Mouse (Mus musculus) lung, postnatal 0 days (tissue): ENCODE measurements around the gene Crxos. TPM values are rescaled to one million over a fixed set of nuclear protein-coding genes. Genes with fewer than 3 reads are reported as not detected.

Source experiments
- ATAC-seq: fragments of 200-750 bp; cut with Nextera tagmentation; 2 replicates; pipeline ENCODE4 v1.8.0; 2017; ENCODE audit warnings: moderate library complexity
- DNase-seq: peaks from one replicate; pipeline ENCODE4 v3.0.0-alpha.2; 2016; ENCODE audit warnings: low spot score
- H3K27ac ChIP-seq: fragments of 300-500 bp; sonication (generic); 2 replicates; pipeline ENCODE4 v1.5.1; 2014; ENCODE audit warnings: antibody characterized with exemption, mild to moderate bottlenecking, low read length, mixed read lengths
- H3K27me3 ChIP-seq: fragments of 300-500 bp; sonication (generic); replicated peaks from 2 replicates; pipeline ENCODE4 v1.6.1; 2014; ENCODE audit warnings: low read length, mixed read lengths; ENCODE audit not compliant: insufficient read depth
- H3K36me3 ChIP-seq: fragments of 300-500 bp; sonication (generic); 2 replicates; pipeline ENCODE4 v1.6.1; 2014; ENCODE audit warnings: low read length, mixed read lengths; ENCODE audit not compliant: insufficient read depth
- H3K4me1 ChIP-seq: fragments of 300-500 bp; sonication (generic); 2 replicates; pipeline ENCODE4 v1.6.1; 2014; ENCODE audit warnings: antibody characterized with exemption, low read depth, low read length, mixed read lengths; ENCODE audit not compliant: insufficient read depth
- H3K4me2 ChIP-seq: fragments of 300-500 bp; sonication (generic); replicated peaks from 2 replicates; pipeline ENCODE4 v1.6.1; 2014; ENCODE audit warnings: low read depth, mild to moderate bottlenecking, low read length, moderate library complexity, mixed read lengths
- H3K4me3 ChIP-seq: fragments of 300-500 bp; sonication (generic); 2 replicates; pipeline ENCODE4 v1.5.1; 2014; ENCODE audit warnings: low read depth, low read length
- H3K9ac ChIP-seq: fragments of 300-500 bp; sonication (generic); replicated peaks from 2 replicates; pipeline ENCODE4 v1.6.1; 2014; ENCODE audit warnings: low read depth, mild to moderate bottlenecking
- H3K9me3 ChIP-seq: fragments of 300-500 bp; sonication (generic); 2 replicates; pipeline ENCODE4 v1.6.1; 2016; ENCODE audit warnings: low read length, mixed read lengths
- CTCF ChIP-seq: IDR thresholded peaks from 2 replicates; pipeline ENCODE4 v1.5.1; 2016; ENCODE audit warnings: antibody characterized with exemption, mild to moderate bottlenecking
- EP300 ChIP-seq: IDR thresholded peaks from 2 replicates; pipeline ENCODE4 v1.6.1; 2016; ENCODE audit warnings: antibody characterized with exemption, mild to moderate bottlenecking, control low read depth
- WGBS: fragments of 180-500 bp; shearing (Covaris S2); extraction: QIAGEN DNeasy Blood & Tissue Kit; methylation state at CpG from one replicate; pipeline ENCODE4 v1.1.7; 2014; 5-methylcytosine and 5-hydroxymethylcytosine counted together
- polyA plus RNA-seq: library from polyadenylated mRNA; unstranded; fragments of >200 nt; fragmentation: Nextera tagmentation; extraction: Ambion mirVana; gene quantifications from 2 replicates; pipeline ENCODE4 v1.2.1, GENCODE M21; 2015

The Crxos gene
- polyA plus RNA-seq, 1 experiment from 2014 or later: not detected

- Histone ChIP-seq H3K27ac (no peak overlapping the region), H3K4me1 (no peaks in the 10 kb centered on the region), H3K27me3 (no peaks in the 10 kb centered on the region), H3K9me3 (no peaks in the 10 kb centered on the region), H3K36me3 (no peaks in the 10 kb centered on the region), H3K4me3 (no peak overlapping the region), H3K4me2 (no peak overlapping the region), H3K9ac (no peak overlapping the region)
- 80% methylated on average over 2 of the region's 2 CpGs for WGBS
- DNase-seq (no peak), ATAC-seq (no peak)
- TF ChIP-seq CTCF (no peak), EP300 (no peak)
Measured at GRCm38 (mm10) chr7:15884127-15884526, 1.7 kb downstream of the Crxos start.

GRCm38 (mm10) chr7:15894251-15894650 is 11.8 kb downstream of the Crxos start:
- no peak for DNase-seq
- H3K27me3 ChIP-seq: no peaks in the 10 kb centered on the region
- 68% methylated on average over 1 of the region's 1 CpGs for WGBS

GRCm38 (mm10) chr7:15901366-15902048 is 19.1 kb downstream of the Crxos start:
- 79% methylated on average over 9 of the region's 9 CpGs for WGBS
- no peaks in the 10 kb centered on the region for H3K36me3 ChIP-seq
- no peaks in the 10 kb centered on the region for H3K4me1 ChIP-seq
- no peaks in the 10 kb centered on the region for H3K9me3 ChIP-seq
- ATAC-seq (no peak), DNase-seq (no peak)
- TF ChIP-seq EP300 (no peak), CTCF (no peak)
- H3K27ac ChIP-seq: no peak overlapping the region
- H3K9ac ChIP-seq: no peak overlapping the region
- no peak overlapping the region for H3K4me2 ChIP-seq
- H3K4me3 ChIP-seq: no peak overlapping the region
- no peaks in the 10 kb centered on the region for H3K27me3 ChIP-seq

More at GRCm38 (mm10) chr7:15894251-15894650, 11.8 kb downstream of the Crxos start:
- Histone ChIP-seq H3K9me3 (no peaks in the 10 kb centered on the region), H3K9ac (no peak overlapping the region), H3K4me2 (no peak overlapping the region), H3K27ac (no peak overlapping the region), H3K4me3 (no peak overlapping the region), H3K4me1 (no peaks in the 10 kb centered on the region), H3K36me3 (no peaks in the 10 kb centered on the region)
- no peak for TF ChIP-seq CTCF
- no peak for ATAC-seq

GRCm38 (mm10) chr7:15905861-15906260 is 23.4 kb downstream of the Crxos start:
- 71% methylated on average over 7 of the region's 7 CpGs for WGBS

GRCm38 (mm10) chr7:15906602-15907001 is 24.2 kb downstream of the Crxos start:
- no peak overlapping the region for H3K4me3 ChIP-seq
- H3K36me3 ChIP-seq: no peaks in the 10 kb centered on the region
- TF ChIP-seq CTCF (no peak), EP300 (no peak)
- no peaks in the 10 kb centered on the region for H3K27me3 ChIP-seq
- ATAC-seq (no peak), DNase-seq (no peak)
- H3K9ac ChIP-seq: no peak overlapping the region
- H3K4me2 ChIP-seq: no peak overlapping the region
- no peaks in the 10 kb centered on the region for H3K4me1 ChIP-seq
- no peak overlapping the region for H3K27ac ChIP-seq
- 90% methylated on average over 1 of the region's 1 CpGs for WGBS
- H3K9me3 ChIP-seq: no peaks in the 10 kb centered on the region

More at GRCm38 (mm10) chr7:15905861-15906260, 23.4 kb downstream of the Crxos start:
- H3K9me3 ChIP-seq: no peaks in the 10 kb centered on the region
- H3K4me3 ChIP-seq: no peak overlapping the region
- no peak for DNase-seq
- no peaks in the 10 kb centered on the region for H3K27me3 ChIP-seq
- H3K27ac ChIP-seq: no peak overlapping the region
- H3K4me1 ChIP-seq: no peaks in the 10 kb centered on the region
- ATAC-seq: no peak
- no peak for TF ChIP-seq EP300
- no peak for TF ChIP-seq CTCF
- H3K9ac ChIP-seq: no peak overlapping the region
- H3K4me2 ChIP-seq: no peak overlapping the region
- no peaks in the 10 kb centered on the region for H3K36me3 ChIP-seq

- no peak for DNase-seq
- ATAC-seq: no peak
- no peaks in the 10 kb centered on the region for H3K4me1 ChIP-seq
- H3K9ac ChIP-seq: no peak overlapping the region
- no peak overlapping the region for H3K4me3 ChIP-seq
- no peak for TF ChIP-seq EP300
- no peak for TF ChIP-seq CTCF
- H3K27ac ChIP-seq: no peak overlapping the region
- no peak overlapping the region for H3K4me2 ChIP-seq
- no peaks in the 10 kb centered on the region for H3K36me3 ChIP-seq
- H3K9me3 ChIP-seq: no peaks in the 10 kb centered on the region
- H3K27me3 ChIP-seq: no peaks in the 10 kb centered on the region
- 66% methylated on average over 8 of the region's 8 CpGs for WGBS
Measured at GRCm38 (mm10) chr7:15907971-15908590, 25.7 kb downstream of the Crxos start.
